Mouse (Mus musculus): ENCODE measurements around the gene Nrbp1. TPM values are rescaled to one million over a fixed set of nuclear protein-coding genes. Genes with fewer than 3 reads are reported as not detected.

Nrbp1 gene
- polyA plus RNA-seq, 1 experiment, result 48.2 TPM

DNA sequence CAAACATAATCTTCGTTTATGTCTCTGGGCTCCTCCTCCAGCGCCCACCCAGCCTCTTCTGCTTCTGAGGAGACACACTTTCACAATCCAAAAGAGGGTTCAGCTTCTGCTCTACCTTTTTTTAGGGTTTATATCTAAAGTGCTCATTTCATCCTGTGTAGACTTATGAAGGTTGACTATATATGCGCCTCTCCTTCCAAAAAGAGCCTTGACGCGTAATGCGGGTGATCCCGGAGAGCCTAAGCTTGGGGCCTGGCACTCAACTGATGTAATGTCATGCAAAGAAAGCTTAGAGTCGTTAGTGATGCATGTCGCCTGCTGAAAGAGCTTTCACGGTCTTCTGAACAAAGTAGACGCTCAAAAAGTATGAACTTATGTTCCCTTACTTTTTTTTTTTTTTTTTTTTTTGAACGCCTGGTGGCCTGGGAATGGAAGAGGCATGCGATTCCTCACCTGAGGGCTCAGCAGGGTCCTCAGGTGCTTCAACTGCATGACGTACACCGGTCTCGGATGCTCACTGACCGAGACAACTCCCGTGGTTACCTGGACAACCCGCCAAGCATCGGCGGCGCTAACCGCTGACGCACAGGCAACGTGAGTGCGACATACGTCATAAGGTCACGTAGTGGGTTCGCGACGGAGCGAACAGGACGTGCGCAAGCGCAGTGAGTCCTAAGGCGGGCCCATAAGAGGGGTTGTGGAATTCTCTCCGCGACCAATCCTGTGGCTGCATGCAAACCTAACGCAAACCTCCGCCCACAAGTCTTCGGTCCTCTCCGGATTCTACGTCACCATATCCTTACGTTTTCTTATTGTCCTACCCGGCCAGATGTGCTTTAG lies 50.1 kb downstream of the Nrbp1 start, which contains the start of gene Ift172:
Ift172 (minus strand) TSS at position 596 of the 840 bp plus-strand sequence.
- peak within 1 kb of the TSS; percentile 97 for H3K4me3 ChIP-seq (replicated peaks)
- peaks cover 30% of the 10 kb centered on the region for H3K27me3 ChIP-seq (replicated peaks)
- no peak for TF ChIP-seq GATA1 (IDR thresholded peaks at IDR 0.05; ENCODE audit: borderline replicate concordance, low read length)
- peaks cover 12% of the 10 kb centered on the region for H3K36me3 ChIP-seq (replicated peaks; ENCODE audit: low read length)
- H3K9me3 ChIP-seq, result no peaks in the 10 kb centered on the region
- peaks cover 47% of the 10 kb centered on the region for H3K4me1 ChIP-seq

DNA sequence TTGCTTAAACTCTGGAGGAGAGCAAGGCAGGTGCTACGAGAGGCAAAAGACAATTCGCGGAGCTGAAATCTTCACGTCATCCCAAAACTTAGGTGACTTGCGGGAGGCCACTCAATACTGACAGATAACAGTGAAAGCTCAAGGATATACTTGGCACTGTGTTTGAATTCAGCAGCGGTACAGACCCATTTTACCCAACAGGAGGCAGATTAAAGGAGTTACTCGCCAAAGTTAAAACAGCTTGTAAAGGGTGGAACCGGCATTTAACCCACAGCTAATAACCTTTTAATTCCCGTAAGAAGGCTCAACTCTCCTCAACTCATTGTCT lies 50.7 kb downstream of the Nrbp1 start:
- peaks cover 6% of the 10 kb centered on the region for H3K36me3 ChIP-seq (replicated peaks; ENCODE audit: low read length)
- no peaks in the 10 kb centered on the region for H3K9me3 ChIP-seq
- H3K4me1 ChIP-seq, result peaks cover 51% of the 10 kb centered on the region
- no peak for TF ChIP-seq GATA1 (IDR thresholded peaks at IDR 0.05; ENCODE audit: borderline replicate concordance, low read length)
- TF ChIP-seq FLI1 (IDR thresholded peaks at IDR 0.05; ENCODE audit: low read length), result no peak
- H3K4me3 ChIP-seq (replicated peaks), result peak overlapping the region; percentile 97
- peaks cover 35% of the 10 kb centered on the region for H3K27me3 ChIP-seq (replicated peaks)

DNA sequence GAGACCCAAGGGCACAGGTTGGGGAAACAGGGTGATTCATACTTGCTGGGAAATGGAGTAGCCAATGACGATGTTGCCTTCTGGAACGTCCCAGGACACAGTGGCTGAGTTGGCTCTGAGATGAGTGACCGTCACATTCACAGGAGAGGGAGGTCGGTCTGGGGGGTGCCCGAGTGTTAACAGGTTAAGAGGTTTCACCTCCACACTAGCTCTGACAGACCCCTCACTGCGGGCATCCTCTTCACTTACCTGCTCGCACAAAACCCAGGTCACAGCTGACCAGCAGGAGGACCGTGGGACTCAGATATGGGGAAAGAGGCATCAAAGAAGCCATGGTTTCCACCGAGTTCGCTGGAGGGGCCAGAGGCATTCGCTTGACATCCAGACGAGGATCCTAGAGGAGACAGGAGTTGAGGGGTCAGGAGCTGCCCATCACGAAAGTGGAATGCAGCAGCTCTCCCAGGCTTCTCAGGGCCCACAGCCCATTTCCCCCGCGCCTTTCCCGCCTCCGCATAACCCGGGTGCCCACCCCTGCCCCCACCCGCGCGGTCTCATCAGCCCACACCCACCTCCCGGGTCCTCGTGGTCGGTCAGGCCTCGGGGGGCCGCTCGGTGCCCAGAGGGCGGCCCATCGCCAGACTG lies 54.4 kb downstream of the Nrbp1 start:
- Histone ChIP-seq H3K9me3 (no peaks in the 10 kb centered on the region), H3K4me1 (peaks cover 30% of the 10 kb centered on the region), H3K4me3 (replicated peaks) (peak overlapping the region; percentile 90), H3K36me3 (replicated peaks; ENCODE audit: low read length) (no peaks in the 10 kb centered on the region), H3K27me3 (replicated peaks) (peaks cover 64% of the 10 kb centered on the region)
- TF ChIP-seq GATA1 (IDR thresholded peaks at IDR 0.05; ENCODE audit: borderline replicate concordance, low read length) (no peak), FLI1 (IDR thresholded peaks at IDR 0.05; ENCODE audit: low read length) (no peak)

DNA sequence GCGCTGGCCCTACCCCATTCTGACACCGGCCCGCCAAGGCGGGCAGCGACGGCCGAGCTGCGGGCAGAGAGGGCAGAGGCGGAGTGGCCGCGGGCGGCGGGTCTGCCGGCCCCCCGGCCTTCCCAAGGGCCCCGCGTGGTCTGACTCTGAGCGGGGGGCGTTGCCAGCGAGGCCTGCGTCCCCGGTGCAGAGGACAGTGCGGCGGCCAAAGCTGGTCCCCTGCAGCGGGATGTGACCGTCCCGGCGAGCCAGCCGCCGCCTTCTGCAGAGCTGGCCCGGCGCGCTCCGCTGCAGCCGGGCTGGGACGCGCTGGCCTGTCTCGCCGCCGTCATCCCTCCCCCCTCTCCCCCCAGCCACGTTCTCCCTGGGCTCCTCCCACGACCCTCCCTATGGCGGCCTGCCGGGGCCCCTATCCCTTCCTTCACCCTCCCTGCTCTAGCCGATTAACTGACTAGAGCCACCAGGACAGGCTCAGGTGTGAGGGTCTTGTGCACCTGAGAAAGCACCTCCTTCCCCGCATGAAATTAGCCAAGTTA lies 55.0 kb downstream of the Nrbp1 start, which contains the start of gene Fndc4:
Fndc4 (minus strand) TSS at position 475 of the 536 bp plus-strand sequence.
- Histone ChIP-seq H3K9me3 (no peaks in the 10 kb centered on the region), H3K4me1 (peaks cover 24% of the 10 kb centered on the region), H3K36me3 (replicated peaks; ENCODE audit: low read length) (no peaks in the 10 kb centered on the region), H3K27me3 (replicated peaks) (peaks cover 69% of the 10 kb centered on the region), H3K4me3 (replicated peaks) (peak within 1 kb of the TSS; percentile 90)
- TF ChIP-seq GATA1 (IDR thresholded peaks at IDR 0.05; ENCODE audit: borderline replicate concordance, low read length), result no peak
- TF ChIP-seq FLI1 (IDR thresholded peaks at IDR 0.05; ENCODE audit: low read length), result no peak

DNA sequence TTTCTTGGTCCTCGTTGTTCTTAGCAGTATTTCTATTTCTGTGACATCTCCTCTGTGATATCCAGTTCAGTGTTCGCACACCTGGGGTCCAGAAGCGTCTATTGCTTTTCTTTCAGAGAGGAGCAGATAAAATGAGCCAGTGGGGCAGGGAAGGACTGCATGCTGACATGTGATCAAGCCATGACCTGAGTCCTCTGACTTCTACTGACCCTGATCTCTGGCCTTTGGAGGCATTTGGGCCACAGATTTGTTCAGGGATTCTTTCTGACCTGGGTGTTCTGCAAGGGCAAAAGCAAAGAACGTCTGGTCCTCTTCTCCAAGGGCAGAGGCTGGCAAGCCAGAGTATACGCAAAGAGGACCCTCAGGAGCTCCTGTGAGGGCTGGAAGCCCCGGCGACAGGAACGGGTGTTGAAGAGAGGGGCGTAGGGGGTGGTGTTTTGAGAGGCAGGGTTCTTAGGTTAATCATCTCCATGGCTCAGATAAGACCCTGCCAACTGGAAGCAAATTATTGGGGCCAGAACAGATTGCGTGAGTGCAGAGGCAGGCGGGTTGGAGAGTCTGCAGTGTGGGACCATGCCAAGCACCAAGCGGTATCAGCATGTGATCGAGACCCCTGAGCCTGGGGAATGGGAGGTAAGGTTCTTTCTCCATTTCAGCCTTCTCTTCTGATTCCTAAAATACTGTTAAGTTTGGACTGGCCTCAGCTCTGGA lies 56.5 kb downstream of the Nrbp1 start, which contains the start of gene Gckr:
Gckr (plus strand) TSS at position 397 of the 711 bp plus-strand sequence.
- H3K9me3 ChIP-seq, result no peaks in the 10 kb centered on the region
- H3K4me3 ChIP-seq (replicated peaks), result no peak within 1 kb of the TSS
- H3K4me1 ChIP-seq, result peaks cover 16% of the 10 kb centered on the region
- peaks cover 79% of the 10 kb centered on the region for H3K27me3 ChIP-seq (replicated peaks)
- H3K36me3 ChIP-seq (replicated peaks; ENCODE audit: low read length), result no peaks in the 10 kb centered on the region
- TF ChIP-seq FLI1 (IDR thresholded peaks at IDR 0.05; ENCODE audit: low read length), result no peak
- no peak for TF ChIP-seq GATA1 (IDR thresholded peaks at IDR 0.05; ENCODE audit: borderline replicate concordance, low read length)

DNA sequence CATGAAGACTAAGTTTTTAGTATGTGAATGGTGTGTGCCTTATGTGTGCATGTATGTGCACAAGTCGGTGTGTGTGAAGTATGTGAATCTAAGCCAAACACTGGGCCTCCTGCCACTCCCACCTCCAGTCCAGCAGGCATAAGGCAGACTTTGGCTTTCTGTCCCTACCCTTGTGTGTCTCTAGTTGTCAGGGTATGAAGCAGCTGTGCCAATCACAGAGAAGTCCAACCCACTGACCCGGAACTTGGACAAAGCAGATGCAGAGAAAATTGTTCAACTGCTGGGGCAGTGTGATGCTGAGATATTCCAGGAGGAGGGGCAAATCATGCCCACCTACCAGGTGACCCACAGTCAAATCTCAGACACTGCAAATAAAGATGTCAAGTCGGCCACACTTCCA lies 57.3 kb downstream of the Nrbp1 start:
- peaks cover 80% of the 10 kb centered on the region for H3K27me3 ChIP-seq (replicated peaks)

DNA sequence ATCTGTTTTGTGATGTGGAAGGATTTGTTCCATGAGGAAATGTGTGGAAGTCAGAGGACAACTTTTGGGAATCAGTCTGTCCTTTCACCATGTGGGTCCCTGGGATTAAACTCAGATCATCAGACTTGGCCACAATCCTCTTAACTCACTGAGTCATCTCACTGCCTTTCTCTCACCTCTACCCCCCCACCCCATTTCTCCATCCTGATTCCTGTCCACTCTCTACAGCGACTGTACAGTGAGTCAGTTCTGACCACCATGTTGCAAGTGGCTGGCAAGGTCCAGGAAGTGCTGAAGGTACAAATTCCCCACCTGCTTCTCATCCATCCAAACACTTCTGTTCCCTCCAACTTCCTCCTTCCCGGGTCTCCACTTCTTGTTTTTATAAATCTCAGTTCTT lies 57.8 kb downstream of the Nrbp1 start:
- H3K9me3 ChIP-seq, result no peaks in the 10 kb centered on the region
- peaks cover 16% of the 10 kb centered on the region for H3K4me1 ChIP-seq
- H3K4me3 ChIP-seq (replicated peaks), result no peak overlapping the region
- H3K36me3 ChIP-seq (replicated peaks; ENCODE audit: low read length), result no peaks in the 10 kb centered on the region
- TF ChIP-seq GATA1 (IDR thresholded peaks at IDR 0.05; ENCODE audit: borderline replicate concordance, low read length) (no peak), FLI1 (IDR thresholded peaks at IDR 0.05; ENCODE audit: low read length) (no peak)
- H3K27me3 ChIP-seq (replicated peaks), result peaks cover 79% of the 10 kb centered on the region

More for the DNA sequence above, 57.3 kb downstream of the Nrbp1 start:
- Histone ChIP-seq H3K36me3 (replicated peaks; ENCODE audit: low read length) (no peaks in the 10 kb centered on the region), H3K4me3 (replicated peaks) (no peak overlapping the region), H3K4me1 (peaks cover 16% of the 10 kb centered on the region), H3K9me3 (no peaks in the 10 kb centered on the region)
- TF ChIP-seq GATA1 (IDR thresholded peaks at IDR 0.05; ENCODE audit: borderline replicate concordance, low read length) (no peak), FLI1 (IDR thresholded peaks at IDR 0.05; ENCODE audit: low read length) (no peak)

Other genes starting within 250 kb of the Nrbp1 start
- 6.5 and 48.6 TPM in 2 replicates for gene Atraid, start 192.6 kb upstream of the Nrbp1 start, polyA plus RNA-seq (2012; ENCODE audit: insufficient read depth, low replicate concordance)
- gene Slc5a6, start 191.9 kb upstream of the Nrbp1 start, polyA plus RNA-seq (2012; ENCODE audit: insufficient read depth, low replicate concordance), result 5.0 and 8.2 TPM in 2 replicates
- gene Cad, start 186.1 kb upstream of the Nrbp1 start, polyA plus RNA-seq (2012; ENCODE audit: insufficient read depth, low replicate concordance), result 218 and 333 TPM in 2 replicates
- gene Dnajc5g, start 134.6 kb upstream of the Nrbp1 start, polyA plus RNA-seq (2012; ENCODE audit: insufficient read depth, low replicate concordance), result not detected in 2 replicates
- gene Slc30a3, start 132.6 kb upstream of the Nrbp1 start, polyA plus RNA-seq (2012; ENCODE audit: insufficient read depth, low replicate concordance), result not detected in 2 replicates
- not detected in 2 replicates for gene Trim54, start 124.2 kb upstream of the Nrbp1 start, polyA plus RNA-seq (2012; ENCODE audit: insufficient read depth, low replicate concordance)
- gene Ucn, start 102.0 kb upstream of the Nrbp1 start, polyA plus RNA-seq (2012; ENCODE audit: insufficient read depth, low replicate concordance), result not detected in 2 replicates
- gene Mpv17, start 86.6 kb upstream of the Nrbp1 start, polyA plus RNA-seq (2012; ENCODE audit: insufficient read depth, low replicate concordance), result 9.4 and 46.6 TPM in 2 replicates
- 7.0 and 7.9 TPM in 2 replicates for gene Gm29609, start 61.0 kb upstream of the Nrbp1 start, polyA plus RNA-seq (2012; ENCODE audit: insufficient read depth, low replicate concordance)
- 9.1 and 15.0 TPM in 2 replicates for gene Gtf3c2, start 60.7 kb upstream of the Nrbp1 start, polyA plus RNA-seq (2012; ENCODE audit: insufficient read depth, low replicate concordance)
- gene Snx17, start 47.6 kb upstream of the Nrbp1 start, polyA plus RNA-seq (2012; ENCODE audit: insufficient read depth, low replicate concordance), result 5.4 and 54.1 TPM in 2 replicates
- 92.1 and 146 TPM in 2 replicates for gene Eif2b4, start 47.4 kb upstream of the Nrbp1 start, polyA plus RNA-seq (2012; ENCODE audit: insufficient read depth, low replicate concordance)
- gene Zfp513, start 38.6 kb upstream of the Nrbp1 start, polyA plus RNA-seq (2012; ENCODE audit: insufficient read depth, low replicate concordance), result 34.2 and 67.1 TPM in 2 replicates
- gene Ppm1g, start 20.2 kb upstream of the Nrbp1 start, polyA plus RNA-seq (2012; ENCODE audit: insufficient read depth, low replicate concordance), result 188 and 232 TPM in 2 replicates
- gene Gm9970, start 368 bp downstream of the Nrbp1 start, polyA plus RNA-seq (2012; ENCODE audit: insufficient read depth, low replicate concordance), result not detected in 2 replicates
- 0.48 TPM in 1 of 2 replicates, not detected in the other for gene Krtcap3, start 10.8 kb downstream of the Nrbp1 start, polyA plus RNA-seq (2012; ENCODE audit: insufficient read depth, low replicate concordance)
- gene Ift172, start 50.3 kb downstream of the Nrbp1 start, polyA plus RNA-seq (2012; ENCODE audit: insufficient read depth, low replicate concordance), result 8.8 and 19.3 TPM in 2 replicates
- gene Fndc4, start 55.2 kb downstream of the Nrbp1 start, polyA plus RNA-seq (2012; ENCODE audit: insufficient read depth, low replicate concordance), result not detected in 2 replicates
- not detected in 2 replicates for gene Gckr, start 56.6 kb downstream of the Nrbp1 start, polyA plus RNA-seq (2012; ENCODE audit: insufficient read depth, low replicate concordance)
- 3.4 and 4.0 TPM in 2 replicates for gene Zfp512, start 211.6 kb downstream of the Nrbp1 start, polyA plus RNA-seq (2012; ENCODE audit: insufficient read depth, low replicate concordance)
- not detected in 2 replicates for gene 4930548H24Rik, start 244.9 kb downstream of the Nrbp1 start, polyA plus RNA-seq (2012; ENCODE audit: insufficient read depth, low replicate concordance)